Mouse (Mus musculus): ENCODE data around the gene Vsig10. TPM values are rescaled to one million over a fixed set of nuclear protein-coding genes. Genes with fewer than 3 reads are reported as not detected.

Gene Vsig10
- polyA plus RNA-seq (2015; fragmentation: Illumina TruSeq; extraction: RNeasy Lipid Tissue Mini Kit (QIAGEN cat#74804); ENCODE audit: insufficient read depth, low replicate concordance) = 11.2 TPM

GRCm38 (mm10) chr5:117318741-117319629, at the start of gene Vsig10:
Gene Vsig10 (plus strand): TSS chr5:117319083.

GRCm38 (mm10) chr5:117286831-117287822, 31.8 kb upstream of the Vsig10 start, which contains the start of gene Pebp1:
Gene Pebp1 (minus strand): TSS chr5:117287625.

GRCm38 (mm10) chr5:117357129-117357477, 38.2 kb downstream of the Vsig10 start, which contains the start of gene Wsb2:
Gene Wsb2 (plus strand): TSS chr5:117357304.

GRCm38 (mm10) chr5:117388877-117389276, 70.0 kb downstream of the Vsig10 start, which contains the start of gene Rfc5:
Gene Rfc5 (minus strand): TSS chr5:117389047.

Other genes with a start within 250 kb of the Vsig10 start
- gene Suds3, start 203.0 kb upstream of the Vsig10 start, polyA plus RNA-seq (2015; fragmentation: Illumina TruSeq; extraction: RNeasy Lipid Tissue Mini Kit (QIAGEN cat#74804); ENCODE audit: insufficient read depth, low replicate concordance) = 75.4 TPM
- gene Taok3, start 199.0 kb upstream of the Vsig10 start, polyA plus RNA-seq (2015; fragmentation: Illumina TruSeq; extraction: RNeasy Lipid Tissue Mini Kit (QIAGEN cat#74804); ENCODE audit: insufficient read depth, low replicate concordance) = 45.5 TPM
- gene Pebp1, start 31.5 kb upstream of the Vsig10 start, polyA plus RNA-seq (2015; fragmentation: Illumina TruSeq; extraction: RNeasy Lipid Tissue Mini Kit (QIAGEN cat#74804); ENCODE audit: insufficient read depth, low replicate concordance) = 93.1 TPM
- gene Wsb2, start 38.2 kb downstream of the Vsig10 start, polyA plus RNA-seq (2015; fragmentation: Illumina TruSeq; extraction: RNeasy Lipid Tissue Mini Kit (QIAGEN cat#74804); ENCODE audit: insufficient read depth, low replicate concordance) = 34.6 TPM
- gene Rfc5, start 70.0 kb downstream of the Vsig10 start, polyA plus RNA-seq (2015; fragmentation: Illumina TruSeq; extraction: RNeasy Lipid Tissue Mini Kit (QIAGEN cat#74804); ENCODE audit: insufficient read depth, low replicate concordance) = 20.9 TPM
- gene Ksr2, start 94.9 kb downstream of the Vsig10 start, polyA plus RNA-seq (2015; fragmentation: Illumina TruSeq; extraction: RNeasy Lipid Tissue Mini Kit (QIAGEN cat#74804); ENCODE audit: insufficient read depth, low replicate concordance) = 0.99 TPM